Mouse (Mus musculus) c-Kit-negative CD71-positive TER-119-positive erythroid progenitor cells, embryonic 14.5 days (primary cell): ENCODE measurements around the gene Cfap44.
"Not testable (repeated sequence)": the region's sequence is repeated elsewhere in the genome, so short reads cannot be mapped to it uniquely, and the experiment has no call there.

ENCODE experiments used
- DNase-seq: peaks from one replicate; pipeline ENCODE4 v3.0.0-alpha.2; 2013; ENCODE audit warnings: low read depth, low spot score

Cfap44 gene

GRCm38 (mm10) chr16:44428456-44428855 is 33.9 kb downstream of the Cfap44 start:
- no peak for DNase-seq

GRCm38 (mm10) chr16:44430021-44430420 is 35.4 kb downstream of the Cfap44 start:
- no peak for DNase-seq

DNA sequence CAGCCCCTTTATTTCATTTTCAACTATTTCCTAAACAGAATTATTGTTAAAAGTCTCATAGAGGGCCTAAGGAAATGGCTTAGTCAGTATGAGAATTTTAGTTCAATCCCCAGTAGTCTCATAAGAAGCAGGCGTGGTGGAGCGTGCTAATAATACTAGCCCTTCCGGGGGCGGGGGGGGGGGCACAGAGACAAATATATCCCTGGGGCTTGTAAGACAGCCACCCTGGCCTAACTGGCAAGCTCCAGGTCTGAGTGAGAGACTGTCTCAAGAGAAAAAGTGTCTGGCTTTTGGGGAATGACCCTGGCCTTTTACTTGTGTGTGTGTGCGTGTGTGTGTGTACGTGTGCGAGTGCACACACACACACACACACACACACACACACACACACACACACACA is 40.3 kb downstream of the Cfap44 start:
- no peak for DNase-seq

DNA sequence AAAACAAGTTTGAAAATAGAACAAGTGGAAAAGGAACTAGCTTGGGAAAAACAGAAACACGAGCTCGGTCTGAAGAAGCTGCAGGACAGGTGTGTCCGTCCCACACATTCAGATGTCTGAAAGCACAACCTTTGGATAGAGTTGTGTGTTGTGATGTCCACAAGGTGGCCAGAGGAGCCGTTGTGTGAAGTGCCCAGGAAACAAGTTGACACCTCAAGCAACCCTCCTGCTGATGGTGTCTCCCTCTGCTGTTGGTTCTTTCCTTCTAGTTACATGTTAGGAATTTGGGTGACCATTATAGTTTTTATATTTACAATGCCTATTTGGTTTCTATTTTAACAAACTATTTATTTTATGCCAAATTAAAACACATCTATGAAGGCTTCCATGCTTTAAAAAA is 40.9 kb downstream of the Cfap44 start:
- DNase-seq: no peak

DNA sequence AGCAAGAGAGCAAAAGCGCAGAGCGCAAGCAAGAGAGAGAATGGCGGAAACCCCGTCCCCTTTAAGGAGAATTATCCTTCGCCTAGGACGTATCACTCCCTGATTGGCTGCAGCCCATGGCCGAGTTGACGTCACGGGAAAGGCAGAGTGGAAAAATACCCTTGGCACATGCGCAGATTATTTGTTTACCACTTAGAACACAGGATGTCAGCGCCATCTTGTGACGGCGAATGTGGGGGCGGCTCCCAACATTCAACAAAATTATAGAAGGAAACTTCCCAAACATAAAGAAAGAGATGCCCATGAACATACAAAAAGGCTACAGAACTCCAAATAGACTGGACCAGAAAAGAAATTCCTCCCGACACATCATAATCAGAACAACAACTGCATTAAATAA is 47.3 kb downstream of the Cfap44 start:
- not testable (repeated sequence) for DNase-seq

DNA sequence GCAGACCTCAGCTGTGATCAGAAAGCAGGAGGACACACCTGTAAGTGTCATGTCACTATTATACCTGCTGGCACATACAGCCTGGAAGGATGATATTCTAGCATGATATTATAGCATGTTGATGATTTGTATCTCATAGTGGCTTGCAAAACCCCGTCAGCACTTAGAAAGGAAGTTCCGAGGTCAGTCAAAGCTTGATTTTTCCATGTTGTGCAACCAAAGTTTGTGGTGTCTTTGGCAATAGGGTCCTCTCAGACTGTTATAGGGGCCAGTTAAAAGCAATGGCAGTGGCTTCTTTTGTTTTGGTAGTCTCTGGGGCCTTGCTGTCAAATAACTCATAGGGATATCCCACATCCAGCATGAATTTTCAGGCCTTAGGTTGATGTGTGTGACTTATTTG is 63.3 kb downstream of the Cfap44 start:
- no peak for DNase-seq

DNA sequence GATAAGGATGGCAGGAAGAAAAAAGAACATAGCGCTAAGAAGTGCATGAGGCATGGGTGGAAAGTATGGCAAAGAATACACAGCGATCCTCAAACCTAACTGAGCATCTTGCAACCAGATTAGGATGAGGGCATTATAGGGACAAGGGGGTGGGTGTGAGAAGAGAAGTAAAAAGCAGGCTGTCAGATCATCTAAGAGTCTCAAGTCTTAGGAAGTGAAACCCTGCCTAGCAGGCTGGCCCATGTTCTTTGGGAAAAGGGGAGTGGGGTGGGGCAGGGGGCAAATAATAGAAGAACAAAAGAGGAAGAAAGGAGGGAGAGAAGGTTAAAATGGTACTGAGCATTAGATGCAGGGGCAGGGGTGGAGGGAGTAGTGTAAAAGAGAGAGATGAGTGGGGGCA is 64.2 kb downstream of the Cfap44 start:
- DNase-seq: no peak

DNA sequence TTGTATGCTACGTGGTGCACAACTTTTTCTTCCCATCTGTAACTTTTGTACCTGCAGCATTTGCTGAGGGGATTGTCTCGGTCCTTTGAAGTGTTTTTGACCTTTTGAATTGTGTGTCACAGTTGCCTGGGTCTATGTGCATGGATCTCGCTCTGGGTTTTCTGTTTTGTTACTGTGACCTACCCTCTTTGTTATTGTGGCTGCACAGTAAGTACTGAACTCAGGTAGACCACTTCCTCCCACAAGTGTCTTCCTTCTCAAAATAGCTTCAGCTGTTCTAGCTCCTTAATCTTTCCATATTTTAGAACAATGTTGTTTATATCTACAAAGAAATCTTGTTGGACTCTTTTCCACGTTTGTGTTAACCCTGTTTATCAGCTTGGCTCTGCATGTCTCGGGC is 66.3 kb downstream of the Cfap44 start:
- no peak for DNase-seq

GRCm38 (mm10) chr16:44475281-44475680 is 80.7 kb downstream of the Cfap44 start:
- DNase-seq: peak; percentile 42

DNA sequence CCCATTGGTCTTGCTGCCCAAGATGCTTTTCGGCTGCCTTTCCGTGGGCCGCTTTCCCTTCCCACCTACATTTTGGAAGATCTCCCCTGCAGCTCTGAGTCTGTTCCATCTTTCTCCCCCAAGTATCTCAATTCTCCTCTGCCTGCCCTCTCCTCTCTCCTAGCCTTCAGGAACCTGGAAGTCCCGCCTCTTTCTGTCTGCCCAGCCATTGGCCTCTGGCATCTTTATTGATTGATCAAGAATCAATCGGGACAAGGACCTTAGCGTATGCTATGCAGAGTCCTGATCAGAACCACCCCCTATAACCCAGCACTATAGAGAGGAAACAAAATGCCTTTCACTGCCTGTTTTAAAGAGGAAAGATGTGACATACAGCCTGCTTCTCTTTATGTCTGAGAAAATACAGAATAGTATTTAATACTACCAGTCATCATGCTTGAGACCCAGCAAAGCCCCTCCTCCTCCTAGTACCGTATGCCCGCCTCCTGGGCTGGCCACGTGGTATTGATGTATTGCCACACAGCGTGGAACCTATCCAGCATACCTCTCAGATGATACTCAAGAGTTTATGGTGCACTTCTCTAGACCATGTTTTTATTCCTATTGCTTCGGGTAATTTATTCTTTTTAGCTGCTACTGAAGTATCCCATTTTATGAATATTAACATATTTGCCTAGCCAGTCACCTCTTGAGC is 81.2 kb downstream of the Cfap44 start:
- DNase-seq: peak; percentile 35

GRCm38 (mm10) chr16:44478767-44479166 is 84.2 kb downstream of the Cfap44 start:
- DNase-seq: no peak

- no peak for DNase-seq
Measured at GRCm38 (mm10) chr16:44479852-44480251, 85.3 kb downstream of the Cfap44 start.

- DNase-seq: no peak
Measured at GRCm38 (mm10) chr16:44480616-44481015, 86.0 kb downstream of the Cfap44 start.

DNA sequence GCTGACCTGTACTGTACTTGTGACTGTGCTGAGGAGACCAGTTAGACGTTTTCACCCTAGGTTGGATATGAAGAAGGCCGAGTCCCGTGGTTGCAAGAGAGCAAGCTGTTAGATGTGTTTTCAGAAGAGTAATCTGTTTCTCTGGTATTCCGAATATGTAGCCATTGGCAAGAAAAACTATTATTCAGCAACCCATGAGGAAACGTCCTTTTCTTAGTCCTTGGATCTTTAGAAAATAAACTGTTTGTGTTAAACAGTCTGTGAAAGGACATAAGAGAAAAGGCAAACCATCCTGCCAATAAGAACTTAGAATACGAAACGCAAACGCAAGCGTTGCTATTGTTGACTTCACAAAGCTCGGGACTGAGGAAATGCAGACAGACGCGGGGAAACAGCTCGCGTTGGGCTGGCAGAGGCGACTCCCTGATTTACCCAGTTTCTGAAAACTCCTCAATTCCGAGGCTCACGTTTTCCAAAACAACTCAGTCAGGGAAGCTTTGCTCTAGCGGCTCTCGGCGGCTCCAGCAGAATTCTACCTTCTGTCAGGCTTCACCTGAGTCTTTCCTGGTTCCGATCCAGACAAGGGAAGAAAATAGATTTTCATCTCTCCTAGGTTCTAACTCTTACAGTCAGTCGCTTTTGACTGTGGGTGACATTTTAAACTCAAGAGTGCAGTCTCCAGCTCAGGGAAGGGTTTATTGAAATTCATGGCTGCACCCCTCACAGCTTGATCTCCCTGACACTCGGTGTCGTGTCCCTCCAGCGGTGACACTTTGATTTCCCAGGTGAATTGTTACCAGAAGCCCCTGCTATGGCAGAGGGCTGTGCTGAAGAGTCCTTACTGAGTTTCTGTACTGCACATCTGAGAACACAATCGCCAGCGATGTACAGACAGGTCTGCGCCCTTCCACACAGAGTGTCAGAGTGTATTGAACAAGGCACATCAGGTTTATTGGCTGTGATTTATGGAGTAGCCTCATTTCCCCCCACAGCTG is 87.3 kb downstream of the Cfap44 start:
- DNase-seq: no peak

DNA sequence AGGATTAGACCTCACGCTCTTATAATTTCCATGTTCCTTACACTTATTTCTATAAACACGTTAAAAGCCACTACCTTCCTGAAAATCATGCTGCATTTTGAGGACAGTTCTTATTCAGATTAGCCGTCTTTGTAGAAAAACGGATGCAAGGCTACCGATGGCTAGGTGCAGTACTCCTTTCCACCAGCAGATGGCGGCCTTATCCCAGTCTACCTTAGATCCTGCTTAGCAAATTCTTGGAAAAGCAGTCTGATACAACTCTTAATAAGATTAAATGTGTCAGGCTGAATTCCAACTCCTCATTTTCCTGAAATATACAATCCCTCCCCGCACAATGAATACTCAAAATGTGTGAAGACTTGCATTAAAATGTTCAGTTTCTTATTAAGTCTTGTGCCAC is 89.5 kb downstream of the Cfap44 start:
- DNase-seq: peak; percentile 34

- no peak for DNase-seq
Measured at GRCm38 (mm10) chr16:44484831-44485230, 90.2 kb downstream of the Cfap44 start.

- no peak for DNase-seq
Measured at GRCm38 (mm10) chr16:44485691-44486090, 91.1 kb downstream of the Cfap44 start.

- DNase-seq: no peak
Measured at GRCm38 (mm10) chr16:44486612-44487011, 92.0 kb downstream of the Cfap44 start.

GRCm38 (mm10) chr16:44487194-44487593 is 92.6 kb downstream of the Cfap44 start:
- no peak for DNase-seq

- DNase-seq: no peak
Measured at GRCm38 (mm10) chr16:44491051-44491450, 96.5 kb downstream of the Cfap44 start.

- DNase-seq: no peak
Measured at GRCm38 (mm10) chr16:44492151-44492550, 97.6 kb downstream of the Cfap44 start.

- DNase-seq: no peak
Measured at GRCm38 (mm10) chr16:44492706-44493105, 98.1 kb downstream of the Cfap44 start.

- DNase-seq: no peak
Measured at GRCm38 (mm10) chr16:44493868-44494267, 99.3 kb downstream of the Cfap44 start.
